Mouse (Mus musculus) layer of hippocampus, adult 8-10 months (tissue): ENCODE data around the gene Zzef1. TPM values are rescaled to one million over a fixed set of nuclear protein-coding genes. Genes with fewer than 3 reads are reported as not detected.

Experiments used
- DNase-seq, 2 experiments: peaks; one replicate each; pipeline ENCODE4 v3.0.0; 2022; ENCODE audit warnings: low spot score in 2 of 2
- microRNA-seq, 2 experiments: library from miRNA; unstranded; fragments of <30 nt; microRNA quantifications; one replicate each; pipeline ENCODE4 v1.2.0; 2022
- total RNA-seq, 4 experiments: library from RNA; stranded (reverse); gene quantifications; 2 replicates each; pipeline ENCODE4 v1.2.4; 2022

Gene Zzef1
- total RNA-seq, 4 experiments from 2014 or later = 41.5 to 51.8 (median 45.2) TPM

GRCm38 (mm10) chr11:72955339-72955974 lies 159.4 kb downstream of the Zzef1 start:
- DNase-seq = no peak

GRCm38 (mm10) chr11:72957318-72957717 lies 161.3 kb downstream of the Zzef1 start:
- no peak for DNase-seq

GRCm38 (mm10) chr11:72959924-72960679 lies 164.1 kb downstream of the Zzef1 start:
- no peak for DNase-seq

- DNase-seq = no peak
These were observed 164.7 kb downstream of the Zzef1 start for GRCm38 (mm10) chr11:72960723-72961071.

- no peak for DNase-seq
These were observed 165.3 kb downstream of the Zzef1 start, which contains the start of gene Atp2a3 for GRCm38 (mm10) chr11:72961072-72961980. Gene Atp2a3, plus strand, starts transcription at chr11:72961169.

- no peak for DNase-seq
These were observed 166.4 kb downstream of the Zzef1 start for GRCm38 (mm10) chr11:72962378-72962777.

GRCm38 (mm10) chr11:72963058-72963788 lies 167.2 kb downstream of the Zzef1 start:
- DNase-seq = no peak

- no peak for DNase-seq
These were observed 167.8 kb downstream of the Zzef1 start for GRCm38 (mm10) chr11:72963789-72964294.

- no peak for DNase-seq
These were observed 179.0 kb downstream of the Zzef1 start for GRCm38 (mm10) chr11:72974995-72975503.

Small RNA genes within 50 kb of the gene (microRNA-seq; reads per million reads assigned to microRNA genes)
- gene Gm44467 = 0 reads per million in 2 experiments

Other genes with a start within 250 kb of the Zzef1 start
- under 1 TPM; 0.33 to 0.58 (median 0.48) TPM for gene Spns3, start 245.7 kb upstream of the Zzef1 start, total RNA-seq
- 10 to 100 TPM; 36.8 to 44.5 (median 40.5) TPM for gene Ube2g1, start 188.9 kb upstream of the Zzef1 start, total RNA-seq
- 10 to 100 TPM; 35.8 to 46.2 (median 41.8) TPM for gene Ankfy1, start 106.2 kb upstream of the Zzef1 start, total RNA-seq
- gene Cyb5d2, start 84 bp upstream of the Zzef1 start, total RNA-seq = 10 to 100 TPM; 17.3 to 19.6 (median 18.8) TPM
- gene Atp2a3, start 164.9 kb downstream of the Zzef1 start, total RNA-seq = 1 to 10 TPM; 6.0 to 8.9 (median 6.3) TPM
- gene P2rx1, start 202.9 kb downstream of the Zzef1 start, total RNA-seq = under 1 TPM in 3 of 4 experiments, not detected in 1; 0.45 to 0.55 (median 0.54) TPM
- 100 to 1,000 TPM; 123 to 167 (median 149) TPM for gene Camkk1, start 222.8 kb downstream of the Zzef1 start, total RNA-seq